In the genomic region with DNA sequence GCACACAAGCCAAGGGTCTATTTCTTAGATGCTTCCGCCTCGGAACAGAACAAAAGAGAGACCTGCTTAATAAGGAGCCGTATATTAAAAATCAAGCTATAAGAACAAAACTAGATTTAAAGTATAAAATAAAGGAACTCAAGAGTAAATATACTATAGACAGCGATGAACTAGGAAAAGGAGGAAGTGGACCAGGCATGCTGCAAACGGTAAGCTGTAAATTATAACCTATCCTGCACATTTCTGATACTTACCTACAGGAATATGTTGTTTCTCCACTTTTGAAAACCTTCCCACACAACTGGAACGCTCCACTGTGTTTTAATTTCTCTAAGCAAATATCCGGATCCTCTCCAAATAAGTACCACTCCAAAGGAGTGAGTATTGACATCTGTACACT, we compare ENCODE assay signal across 24 mouse cellular contexts.
"Had no signal": no experiment of that assay in that cellular context is flagged by ENCODE, and none has a peak within 500 bp of the region (broad histone marks: within the 10 kb centered on the region; RNA-seq: fewer than 3 reads in every experiment).

No protein-coding gene starts in this region.

- ATAC-seq: hindbrain, postnatal 0 days; intestine, embryonic 16.5 days had no signal

- DNase-seq: gastrocnemius, postnatal 14 days; gastrocnemius, postnatal 36 days; heart, adult 11 months; heart, postnatal 14 days; heart, postnatal 36 days; kidney, adult 11 months; kidney, adult 2 months; kidney, adult 9 months; kidney, postnatal 14 days; kidney, postnatal 36 days; layer of hippocampus, adult 9-11 months; layer of hippocampus, postnatal 36 days; left cerebral cortex, postnatal 4 days had no signal

- H3K9ac ChIP-seq: heart, embryonic 13.5 days; heart, embryonic 15.5 days; hindbrain, embryonic 13.5 days; hindbrain, embryonic 15.5 days; kidney, embryonic 15.5 days; limb, embryonic 13.5 days; limb, embryonic 15.5 days had no signal

- H3K4me1 ChIP-seq: heart, embryonic 15.5 days; limb, embryonic 13.5 days; limb, embryonic 15.5 days had no signal

- H3K9me3 ChIP-seq: heart, embryonic 10.5 days; heart, embryonic 13.5 days; heart, embryonic 15.5 days; hindbrain, embryonic 13.5 days; hindbrain, embryonic 15.5 days; kidney, embryonic 15.5 days; limb, embryonic 13.5 days; limb, embryonic 15.5 days had no signal

- H3K4me2 ChIP-seq: heart, embryonic 13.5 days; heart, embryonic 15.5 days; hindbrain, embryonic 13.5 days; hindbrain, embryonic 15.5 days; kidney, embryonic 15.5 days; limb, embryonic 13.5 days; limb, embryonic 15.5 days had no signal

- H3K4me3 ChIP-seq: heart, embryonic 10.5 days; heart, embryonic 13.5 days; heart, embryonic 15.5 days; hindbrain, embryonic 13.5 days; hindbrain, embryonic 15.5 days; kidney, embryonic 15.5 days; limb, embryonic 13.5 days; limb, embryonic 15.5 days had no signal

- H3K27me3 ChIP-seq: heart, embryonic 13.5 days; heart, embryonic 15.5 days; hindbrain, embryonic 13.5 days; hindbrain, embryonic 15.5 days; kidney, embryonic 15.5 days; limb, embryonic 13.5 days; limb, embryonic 15.5 days had no signal

- H3K27ac ChIP-seq: heart, embryonic 10.5 days; heart, embryonic 13.5 days; heart, embryonic 15.5 days; hindbrain, embryonic 13.5 days; hindbrain, embryonic 15.5 days; hindbrain, postnatal 0 days; kidney, embryonic 15.5 days; kidney, postnatal 0 days; limb, embryonic 13.5 days; limb, embryonic 15.5 days had no signal
